Mouse (Mus musculus) limb, embryonic 10.5 days (tissue): Measurements from ENCODE around the gene Nbl1. TPM values are rescaled to one million over a fixed set of nuclear protein-coding genes. Genes with fewer than 3 reads are reported as not detected.

ENCODE experiments used
- DNase-seq: peaks from one replicate; pipeline ENCODE4 v3.0.0-alpha.2; 2017; ENCODE audit warnings: low spot score
- H3K27ac ChIP-seq: fragments of 300-500 bp; sonication (generic); 2 replicates; pipeline ENCODE4 v1.5.1; 2016; ENCODE audit warnings: mild to moderate bottlenecking
- H3K27me3 ChIP-seq: fragments of 300-500 bp; sonication (generic); 2 replicates; pipeline ENCODE4 v1.6.1; 2016; ENCODE audit warnings: low read depth, mild to moderate bottlenecking; ENCODE audit not compliant: poor library complexity, severe bottlenecking
- H3K36me3 ChIP-seq: fragments of 300-500 bp; sonication (generic); 2 replicates; pipeline ENCODE4 v1.6.1; 2016; ENCODE audit warnings: mild to moderate bottlenecking, moderate library complexity
- H3K4me1 ChIP-seq: fragments of 300-500 bp; sonication (generic); 2 replicates; pipeline ENCODE4 v1.6.1; 2016
- H3K4me3 ChIP-seq: fragments of 300-500 bp; sonication (generic); 2 replicates; pipeline ENCODE4 v1.5.1; 2016; ENCODE audit warnings: mild to moderate bottlenecking, moderate library complexity
- H3K9me3 ChIP-seq: fragments of 300-500 bp; sonication (generic); replicated peaks from 2 replicates; pipeline ENCODE4 v1.6.1; 2016; ENCODE audit warnings: mild to moderate bottlenecking
- WGBS: fragments of 180-500 bp; shearing (Covaris S2); methylation state at CpG from one replicate; pipeline ENCODE4 v1.1.7; 2016; 5-methylcytosine and 5-hydroxymethylcytosine counted together
- polyA plus RNA-seq: library from polyadenylated mRNA; unstranded; fragments of >200 nt; fragmentation: Nextera tagmentation; extraction: Ambion mirVana; gene quantifications from 2 replicates; pipeline ENCODE4 v1.2.1, GENCODE M21; 2016

Gene Nbl1
- polyA plus RNA-seq, 1 experiment from 2014 or later = 28.7 TPM

GRCm38 (mm10) chr4:139033263-139034009 is 59.4 kb downstream of the Nbl1 start:
- Histone ChIP-seq H3K36me3 (no peaks in the 10 kb centered on the region), H3K27me3 (no peaks in the 10 kb centered on the region), H3K27ac (no peak overlapping the region), H3K9me3 (no peaks in the 10 kb centered on the region), H3K4me1 (peaks cover 13% of the 10 kb centered on the region), H3K4me3 (no peak overlapping the region)
- no peak for DNase-seq
- 83% methylated on average over 11 of the region's 11 CpGs for WGBS

- Histone ChIP-seq H3K4me3 (no peak overlapping the region), H3K27ac (no peak overlapping the region), H3K36me3 (no peaks in the 10 kb centered on the region), H3K4me1 (peaks cover 4% of the 10 kb centered on the region), H3K27me3 (no peaks in the 10 kb centered on the region), H3K9me3 (no peaks in the 10 kb centered on the region)
- DNase-seq = no peak
- WGBS = 71% methylated on average over 12 of the region's 12 CpGs
Measured at GRCm38 (mm10) chr4:139032521-139032920, 60.3 kb downstream of the Nbl1 start.

Other genes starting within 250 kb of the Nbl1 start
- gene Pla2g5, start 229.5 kb downstream of the Nbl1 start, polyA plus RNA-seq = 0.15 and 0.30 TPM in 2 replicates
- gene Gm13030, start 219.0 kb downstream of the Nbl1 start, polyA plus RNA-seq = not detected in 2 replicates
- gene Pla2g2e, start 215.1 kb downstream of the Nbl1 start, polyA plus RNA-seq = 0.20 TPM in 1 of 2 replicates, not detected in the other
- 3.8 and 4.5 TPM in 2 replicates for gene Otud3, start 179.0 kb downstream of the Nbl1 start, polyA plus RNA-seq
- not detected in 2 replicates for gene Rnf186, start 125.9 kb downstream of the Nbl1 start, polyA plus RNA-seq
- 1.4 and 1.9 TPM in 2 replicates for gene Tmco4, start 120.1 kb downstream of the Nbl1 start, polyA plus RNA-seq
- gene Htr6, start 17.4 kb downstream of the Nbl1 start, polyA plus RNA-seq = not detected in 2 replicates
- 393 and 402 TPM in 2 replicates for gene Minos1, start 38.1 kb upstream of the Nbl1 start, polyA plus RNA-seq
- gene Capzb, start 99.9 kb upstream of the Nbl1 start, polyA plus RNA-seq = 385 and 390 TPM in 2 replicates
- gene Pqlc2, start 217.7 kb upstream of the Nbl1 start, polyA plus RNA-seq = 14.6 and 19.7 TPM in 2 replicates
- gene Akr7a5, start 217.8 kb upstream of the Nbl1 start, polyA plus RNA-seq = 115 and 133 TPM in 2 replicates